Mouse (Mus musculus): ENCODE data around the gene Irf2. TPM values are rescaled to one million over a fixed set of nuclear protein-coding genes. Genes with fewer than 3 reads are reported as not detected.

Gene Irf2
- total and polyA plus RNA-seq, 3 experiments, result 4.9 to 19.4 TPM; not detected in 1

GRCm38 (mm10) chr8:46782254-46782653, 42.7 kb downstream of the Irf2 start:
- H3K4me3 ChIP-seq (ENCODE audit: control insufficient read depth in 1 of 2, insufficient read depth in 1 of 2, low read depth in 2 of 2, low read length in 2 of 2), result no peak overlapping the region
- H3K36me3 ChIP-seq (ENCODE audit: control insufficient read depth in 1 of 2, insufficient read depth in 2 of 2, low read length in 2 of 2), result peaks cover 3 to 17% of the 10 kb centered on the region in 2 experiments; a peak in 3 of 4 replicates
- peaks cover 11 to 13% of the 10 kb centered on the region in 2 experiments for H3K4me1 ChIP-seq (ENCODE audit: control insufficient read depth in 1 of 2, insufficient read depth in 2 of 2, low read length in 2 of 2)
- H3K27me3 ChIP-seq (ENCODE audit: control insufficient read depth in 1 of 2, insufficient read depth in 2 of 2, low read length in 2 of 2), result no peaks in the 10 kb centered on the region
- H3K9me3 ChIP-seq (replicated peaks; ENCODE audit: insufficient read depth, low read length), result no peaks in the 10 kb centered on the region
- TF ChIP-seq TBP (IDR thresholded peaks at IDR 0.05; ENCODE audit: low read depth, low read length), result no peak
- no peak for TF ChIP-seq MXI1 (IDR thresholded peaks at IDR 0.05; ENCODE audit: low read depth, low read length)
- no peak for TF ChIP-seq ZNF384 (IDR thresholded peaks at IDR 0.05; ENCODE audit: low read depth, low read length)
- TF ChIP-seq ZMIZ1 (IDR thresholded peaks at IDR 0.05; ENCODE audit: low read depth, low read length), result no peak
- no peak for TF ChIP-seq USF2 (IDR thresholded peaks at IDR 0.05; ENCODE audit: borderline replicate concordance in 1 of 2, insufficient read depth in 1 of 2, low read depth in 1 of 2, low read length in 2 of 2)
- TF ChIP-seq RCOR1 (IDR thresholded peaks at IDR 0.05; ENCODE audit: low read depth, low read length), result no peak
- no peak for TF ChIP-seq USF1 (IDR thresholded peaks at IDR 0.05; ENCODE audit: low read depth, low read length)
- TF ChIP-seq POLR2AphosphoS5 (IDR thresholded peaks at IDR 0.05; ENCODE audit: borderline replicate concordance, low read depth, low read length), result no peak
- TF ChIP-seq GABPA (IDR thresholded peaks at IDR 0.05; ENCODE audit: low read depth, low read length), result no peak
- no peak for TF ChIP-seq SIN3A (IDR thresholded peaks at IDR 0.05; ENCODE audit: low read length)
- TF ChIP-seq TCF12 (IDR thresholded peaks at IDR 0.05; ENCODE audit: low read depth, low read length), result no peak
- TF ChIP-seq KAT2A (conservative IDR thresholded peaks at IDR 0.05; ENCODE audit: low read depth, low read length), result no peak
- TF ChIP-seq ZKSCAN1 (IDR thresholded peaks at IDR 0.05; ENCODE audit: low read depth, low read length), result no peak
- no peak for TF ChIP-seq MAZ (IDR thresholded peaks at IDR 0.05; ENCODE audit: low read depth, low read length)
- TF ChIP-seq MAFK (IDR thresholded peaks at IDR 0.05; ENCODE audit: borderline replicate concordance, low read depth, low read length), result no peak
- no peak for TF ChIP-seq E2F4 (IDR thresholded peaks at IDR 0.05; ENCODE audit: borderline replicate concordance, low read depth, low read length)
- no peak for TF ChIP-seq SMC3 (IDR thresholded peaks at IDR 0.05; ENCODE audit: low read depth, low read length)
- no peak for DNase-seq (ENCODE audit: low read depth, low spot score)
- no peak overlapping the region for H3K27ac ChIP-seq (ENCODE audit: control insufficient read depth, low read depth, low read length)
- H3K79me2 ChIP-seq (ENCODE audit: control insufficient read depth, insufficient read depth, low read length, poor library complexity), result peaks cover 12% of the 10 kb centered on the region
- no peak overlapping the region for H3K9ac ChIP-seq (ENCODE audit: control insufficient read depth, low read depth, low read length, poor library complexity, severe bottlenecking)

DNA sequence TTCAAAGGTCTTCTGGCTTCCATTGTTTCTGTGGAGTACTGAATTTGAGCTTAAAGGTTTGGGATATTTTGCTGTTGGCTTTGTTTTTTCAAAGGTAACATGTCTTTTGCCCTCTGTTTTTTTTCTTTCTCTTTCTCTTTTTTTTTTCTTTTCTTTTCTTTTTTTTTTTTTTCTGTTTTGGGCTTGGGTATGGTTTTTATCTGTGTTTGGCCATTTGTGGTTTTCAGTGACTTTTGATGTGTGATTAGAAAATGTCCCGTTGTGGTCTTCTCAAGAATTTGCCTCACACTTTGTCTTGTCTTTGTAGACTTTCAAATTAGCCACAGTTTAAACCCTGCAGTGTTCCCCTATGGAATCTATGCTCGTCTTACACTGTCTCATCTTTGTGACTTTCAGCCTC, 45.5 kb downstream of the Irf2 start:
- Histone ChIP-seq H3K79me2 (ENCODE audit: control insufficient read depth, insufficient read depth, low read length, poor library complexity) (peaks cover 16% of the 10 kb centered on the region), H3K4me1 (ENCODE audit: control insufficient read depth in 1 of 2, insufficient read depth in 2 of 2, low read length in 2 of 2) (peaks cover 13 to 22% of the 10 kb centered on the region in 2 experiments), H3K27me3 (ENCODE audit: control insufficient read depth in 1 of 2, insufficient read depth in 2 of 2, low read length in 2 of 2) (no peaks in the 10 kb centered on the region), H3K4me3 (ENCODE audit: control insufficient read depth in 1 of 2, insufficient read depth in 1 of 2, low read depth in 2 of 2, low read length in 2 of 2) (no peak overlapping the region), H3K36me3 (ENCODE audit: control insufficient read depth in 1 of 2, insufficient read depth in 2 of 2, low read length in 2 of 2) (peaks cover 1 to 31% of the 10 kb centered on the region in 2 experiments; a peak in 2 of 4 replicates), H3K9me3 (replicated peaks; ENCODE audit: insufficient read depth, low read length) (no peaks in the 10 kb centered on the region), H3K9ac (ENCODE audit: control insufficient read depth, low read depth, low read length, poor library complexity, severe bottlenecking) (no peak overlapping the region), H3K27ac (ENCODE audit: control insufficient read depth, low read depth, low read length) (0 out of 2 replicates have a peak overlapping the region, but pooled peaks have one; percentile 19)
- DNase-seq (ENCODE audit: low read depth, low spot score), result no peak
- TF ChIP-seq GATA1 (IDR thresholded peaks at IDR 0.05; ENCODE audit: low read depth, low read length) (peak; percentile 70), ZNF384 (IDR thresholded peaks at IDR 0.05; ENCODE audit: low read depth, low read length) (peak; percentile 96), BHLHE40 (IDR thresholded peaks at IDR 0.05; ENCODE audit: borderline replicate concordance, low read depth, low read length) (peak; percentile 20; the same call in 1 of the 2 replicates), MEF2A (IDR thresholded peaks at IDR 0.05; ENCODE audit: extremely low read depth, insufficient replicate concordance, low read depth, low read length, poor library complexity, severe bottlenecking) (no peak), RCOR1 (IDR thresholded peaks at IDR 0.05; ENCODE audit: low read depth, low read length) (peak; percentile 57; the same call in 1 of the 2 replicates), TCF12 (IDR thresholded peaks at IDR 0.05; ENCODE audit: low read depth, low read length) (peak; percentile 64), POLR2AphosphoS5 (IDR thresholded peaks at IDR 0.05; ENCODE audit: borderline replicate concordance, low read depth, low read length) (no peak), EP300 (IDR thresholded peaks at IDR 0.05; ENCODE audit: low read depth in 1 of 2, low read length in 2 of 2) (peak; percentile 57 to 60; a peak in 3 of 4 replicates), SIN3A (IDR thresholded peaks at IDR 0.05; ENCODE audit: low read length) (0 out of 2 replicates have a peak, but pooled peaks have one; percentile 26), ETS1 (IDR thresholded peaks at IDR 0.05; ENCODE audit: low read depth, low read length) (peak; percentile 66; the same call in 1 of the 2 replicates)
